Mouse (Mus musculus) adrenal gland, adult 2 months (tissue): ENCODE data around the gene Chrdl2. TPM values are rescaled to one million over a fixed set of nuclear protein-coding genes. Genes with fewer than 3 reads are reported as not detected.
"Not testable (repeated sequence)": the region's sequence is repeated elsewhere in the genome, so short reads cannot be mapped to it uniquely, and the experiment has no call there.

Experiments
- DNase-seq: peaks from one replicate; pipeline ENCODE4 v3.0.0; 2021
- long read RNA-seq: library from polyadenylated mRNA; stranded (forward); transcript quantifications from one replicate; pipeline ENCODE4 v2.0.0, GENCODE M21; 2021
- polyA plus RNA-seq: library from polyadenylated mRNA; depleted of rRNA; stranded (reverse); fragments of >200 nt; gene quantifications from 2 replicates; pipeline ENCODE4 v1.2.3, GENCODE M21; 2012; rRNA removed
- total RNA-seq, 2 experiments: library from RNA; stranded (reverse); gene quantifications; 2 replicates each; pipeline ENCODE4 v1.2.3; 2021

The Chrdl2 gene
- total RNA-seq (not detected), polyA plus RNA-seq (0.33 TPM in 1 of 2 replicates, not detected in the other)
- long read RNA-seq = 0 reads

- peak; percentile 53 for DNase-seq
Observed at GRCm38 (mm10) chr7:100005790-100006189, at the start of gene Chrdl2. Gene Chrdl2 (plus strand): TSS chr7:100006172.

DNA sequence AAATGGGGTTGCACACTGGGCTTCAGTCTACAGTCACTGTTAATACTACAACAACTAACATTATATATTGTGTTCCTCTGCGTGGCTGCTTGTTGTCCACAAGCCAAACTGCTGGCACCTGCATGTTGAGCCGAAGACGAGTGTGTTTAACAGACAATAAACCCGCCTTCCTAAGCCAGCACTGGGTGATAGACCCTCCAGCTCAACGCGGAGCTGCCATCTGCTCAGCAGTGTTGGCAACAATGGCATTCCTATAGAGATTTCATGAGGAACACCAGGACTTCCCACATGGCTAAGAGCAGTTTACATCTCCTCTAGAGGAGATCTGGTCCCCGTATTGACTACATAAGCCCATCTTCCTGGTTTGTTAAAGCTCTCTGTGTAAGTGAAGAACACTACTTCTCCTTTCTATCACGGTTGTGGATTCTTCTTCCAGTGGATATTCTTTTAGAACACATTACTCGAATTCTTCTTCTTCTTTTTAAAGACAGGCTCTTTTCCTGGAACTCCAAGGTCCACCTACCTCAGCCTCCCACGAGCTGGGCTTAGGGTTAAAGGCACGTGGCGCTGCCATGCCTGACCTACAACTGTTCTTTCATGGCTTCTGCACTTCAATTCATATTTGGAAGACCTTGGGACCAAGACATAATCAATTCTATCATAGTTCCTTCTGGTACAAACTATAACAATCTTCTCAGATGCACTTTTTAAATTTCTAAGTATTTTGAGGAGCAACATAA, 48.6 kb upstream of the Chrdl2 start:
- no peak for DNase-seq

DNA sequence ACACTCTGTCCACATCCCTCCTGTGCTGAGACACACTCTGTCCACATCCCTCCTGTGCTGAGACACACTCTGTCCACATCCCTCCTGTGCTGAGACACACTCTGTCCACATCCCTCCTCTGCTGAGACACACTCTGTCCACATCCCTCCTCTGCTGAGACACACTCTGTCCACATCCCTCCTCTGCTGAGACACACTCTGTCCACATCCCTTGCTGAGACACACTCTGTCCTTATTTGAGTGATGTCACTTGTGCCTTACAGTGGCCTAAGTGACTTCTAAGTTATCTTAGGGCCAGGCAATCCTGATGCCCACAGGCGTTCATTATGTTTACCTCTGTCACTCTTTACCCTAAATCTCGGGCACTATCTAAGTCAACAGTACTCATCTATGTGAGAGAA, 45.4 kb upstream of the Chrdl2 start:
- not testable (repeated sequence) for DNase-seq

DNA sequence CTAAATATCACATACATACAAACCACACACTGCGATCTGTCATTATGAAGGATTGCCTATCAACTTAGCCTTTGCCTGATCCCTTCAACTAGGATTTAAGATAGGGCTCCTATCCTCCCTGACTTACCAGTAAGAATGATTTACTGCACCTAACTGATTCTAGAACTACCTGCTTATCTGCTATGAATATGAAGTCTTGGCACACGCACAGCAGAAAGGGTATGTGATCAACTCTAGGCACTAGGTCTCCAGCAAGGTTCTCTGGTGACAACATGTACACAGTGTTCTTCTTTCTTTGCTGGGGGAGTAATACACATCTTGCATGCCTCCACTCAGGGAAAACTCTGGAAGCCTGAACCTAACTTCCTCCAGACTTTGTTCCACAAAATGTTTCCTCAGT, 44.5 kb upstream of the Chrdl2 start:
- no peak for DNase-seq

- DNase-seq = no peak
Observed at GRCm38 (mm10) chr7:99962536-99963236, 43.3 kb upstream of the Chrdl2 start.

DNA sequence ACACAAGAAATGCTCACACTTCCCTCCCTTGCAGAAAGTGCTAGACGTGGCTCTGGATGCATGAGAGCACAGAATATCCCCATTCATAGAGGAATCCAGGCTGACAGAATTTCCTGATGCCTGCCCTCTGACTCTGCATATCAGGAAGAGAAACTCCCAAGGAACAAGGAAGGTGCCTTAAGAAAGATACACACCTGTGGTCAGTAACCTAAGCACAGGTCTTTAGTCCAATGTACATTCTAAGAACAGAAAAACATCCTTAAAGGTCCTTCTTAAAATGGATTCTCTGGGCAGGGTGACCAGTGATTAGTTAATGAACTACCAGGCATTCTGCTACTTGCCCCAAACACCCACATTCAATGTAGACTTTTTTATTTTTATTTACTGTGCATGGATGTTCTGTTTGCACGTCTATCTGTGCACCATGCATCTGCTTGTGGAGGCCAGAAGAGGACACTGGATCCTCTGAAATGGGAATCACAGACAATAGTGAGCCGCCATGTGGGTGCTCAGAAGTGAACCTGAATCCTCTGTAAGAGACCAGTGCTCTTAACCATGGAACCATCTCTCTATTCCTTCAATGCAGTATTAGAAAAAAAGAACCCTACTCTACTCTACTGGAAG, 42.6 kb upstream of the Chrdl2 start:
- no peak for DNase-seq

- peak; percentile 48 for DNase-seq
Observed at GRCm38 (mm10) chr7:99965020-99965841, 40.7 kb upstream of the Chrdl2 start.

- no peak for DNase-seq
Observed at GRCm38 (mm10) chr7:99966011-99966721, 39.8 kb upstream of the Chrdl2 start.

DNA sequence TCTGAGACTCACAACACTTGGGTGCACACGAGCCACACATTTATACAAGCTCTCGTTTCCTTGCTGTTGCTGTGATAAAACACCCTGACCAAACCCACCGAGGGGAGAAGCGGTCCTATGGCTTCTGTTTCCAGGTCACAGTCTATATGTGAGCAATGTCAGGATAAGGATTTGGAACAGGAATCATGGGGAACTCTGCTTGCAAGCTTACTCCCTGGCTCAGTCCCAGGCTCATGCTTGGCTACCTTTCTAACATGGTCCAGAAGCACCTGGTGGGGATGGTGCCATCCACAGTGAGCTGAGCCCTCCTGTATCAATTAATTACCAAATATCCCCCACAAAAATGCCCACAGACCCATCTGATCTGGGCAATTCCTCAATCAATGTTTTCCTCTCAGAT, 36.8 kb upstream of the Chrdl2 start:
- DNase-seq = peak; percentile 0

GRCm38 (mm10) chr7:99971926-99972325, 34.0 kb upstream of the Chrdl2 start:
- DNase-seq = no peak

DNA sequence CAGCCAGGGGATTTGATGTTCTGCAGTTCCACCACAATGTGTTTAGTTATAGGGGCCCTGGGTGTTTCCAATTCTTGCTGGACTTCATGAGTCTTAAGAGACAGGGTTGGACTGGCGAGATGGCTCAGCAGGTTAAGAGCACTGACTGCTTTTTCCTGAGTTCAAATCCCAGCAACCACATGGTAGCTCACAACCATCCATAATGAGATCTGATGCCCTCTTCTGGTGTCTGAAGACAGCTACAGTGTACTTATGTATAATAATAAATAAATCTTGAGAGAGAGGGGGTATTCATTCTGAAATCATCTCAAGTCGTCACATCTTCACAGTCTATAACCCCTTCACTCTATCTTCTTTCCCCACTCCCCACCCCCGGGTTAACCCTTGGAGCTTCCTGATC, 33.1 kb upstream of the Chrdl2 start:
- DNase-seq = not testable (repeated sequence)

DNA sequence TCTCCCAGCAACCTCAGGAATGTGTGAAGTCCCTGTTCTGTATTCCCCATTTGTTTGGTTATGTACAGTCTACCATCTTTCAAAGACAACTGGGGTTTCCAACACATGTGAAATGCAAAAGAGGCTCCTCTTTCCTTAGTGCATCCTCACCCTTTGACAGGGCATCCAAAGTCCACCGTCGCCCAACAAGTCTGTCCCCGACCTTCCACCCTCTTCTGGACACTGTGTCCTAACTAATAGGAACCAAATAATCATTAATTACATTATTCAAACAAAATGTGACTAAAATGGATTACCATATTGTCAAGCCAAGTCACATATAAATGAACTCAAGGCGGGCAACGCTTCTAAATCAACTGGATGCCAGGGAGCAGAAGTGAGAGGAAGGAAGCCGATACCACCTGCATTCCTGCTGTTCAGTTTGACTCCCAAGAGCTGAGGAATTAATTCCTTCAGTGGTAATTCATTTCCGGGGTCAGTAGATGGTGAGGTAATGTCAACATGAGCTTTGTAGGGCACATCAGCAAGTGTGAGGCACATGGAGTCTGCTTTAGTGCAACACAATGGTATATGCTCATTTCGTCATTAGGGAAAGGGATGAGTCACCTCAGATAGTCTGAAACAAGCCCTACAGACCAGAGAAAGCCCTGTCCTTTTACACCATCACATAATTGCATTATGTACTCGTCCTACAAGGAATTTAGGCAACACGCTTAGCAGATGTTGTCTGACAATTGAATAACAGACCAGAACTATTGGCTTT, 31.6 kb upstream of the Chrdl2 start:
- DNase-seq = no peak

DNA sequence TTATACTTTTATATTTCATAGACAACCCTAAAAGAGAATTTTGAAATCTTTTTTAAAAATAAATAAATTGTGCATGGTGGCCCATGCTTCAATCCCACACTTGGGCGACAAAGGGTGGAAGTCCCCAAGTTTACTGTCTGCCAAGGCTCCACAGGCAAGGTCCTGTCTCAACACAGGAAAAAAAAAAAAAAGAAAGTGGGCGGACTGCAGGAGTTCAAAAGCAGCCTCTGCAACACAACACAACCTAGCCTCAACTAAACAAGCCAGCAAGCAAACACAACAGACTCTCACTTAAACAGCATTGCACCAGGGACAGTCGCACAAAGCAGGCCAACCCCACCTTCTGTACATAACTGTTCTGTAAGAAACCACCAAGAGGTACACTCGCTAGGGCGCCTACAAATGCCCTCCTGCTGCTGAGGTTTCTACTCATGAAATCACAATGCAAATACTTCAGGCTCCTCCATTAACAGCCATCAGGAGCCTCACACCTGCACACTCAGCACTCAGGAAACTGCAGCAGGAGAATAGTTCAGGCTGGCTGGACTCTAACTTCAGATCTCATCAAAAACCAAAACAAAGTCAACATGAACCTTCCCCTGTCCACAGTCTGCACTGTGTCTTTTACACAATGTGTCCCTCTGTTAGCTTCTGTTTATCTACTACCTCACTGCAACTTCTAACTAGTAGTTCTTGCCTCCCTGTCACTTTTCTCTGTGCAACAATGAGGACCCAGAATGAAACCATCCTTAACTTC, 30.0 kb upstream of the Chrdl2 start:
- DNase-seq = no peak

- no peak for DNase-seq
Observed at GRCm38 (mm10) chr7:99978041-99978440, 27.9 kb upstream of the Chrdl2 start.

- DNase-seq = no peak
Observed at GRCm38 (mm10) chr7:99979081-99979480, 26.9 kb upstream of the Chrdl2 start.

DNA sequence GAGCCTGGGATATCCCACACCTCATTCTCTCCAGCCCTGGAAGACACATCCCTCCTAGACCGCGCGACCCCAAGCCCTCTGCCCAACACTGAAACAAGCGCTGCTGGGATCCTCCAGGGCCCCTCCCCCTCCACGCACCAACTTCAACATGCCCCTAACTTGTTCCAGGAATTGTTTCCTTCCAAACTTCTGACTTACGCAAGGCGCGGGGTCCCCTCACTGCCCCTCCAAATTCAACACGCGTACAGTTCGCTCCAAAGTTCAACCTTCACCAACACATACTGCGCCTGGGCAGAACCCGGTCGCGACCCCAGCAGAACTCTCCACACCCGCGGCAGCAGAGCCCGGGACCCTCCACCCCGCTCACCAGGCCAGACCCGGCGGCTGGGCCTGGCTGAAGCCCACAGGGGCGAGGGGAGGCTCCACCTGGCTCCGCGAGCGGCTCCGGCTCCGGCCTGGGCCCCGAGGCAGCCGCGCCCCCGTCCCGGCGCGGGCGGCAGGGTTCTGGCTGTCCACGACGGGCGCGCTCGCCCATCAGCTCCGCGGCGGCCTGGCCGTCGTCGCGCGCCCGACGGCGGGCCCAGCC, 26.3 kb upstream of the Chrdl2 start:
- DNase-seq = peak; percentile 69

GRCm38 (mm10) chr7:99980132-99980591, 25.8 kb upstream of the Chrdl2 start, which contains the start of gene Rnf169:
Gene Rnf169 (minus strand): TSS chr7:99980448.
- DNase-seq = peak; percentile 95

DNA sequence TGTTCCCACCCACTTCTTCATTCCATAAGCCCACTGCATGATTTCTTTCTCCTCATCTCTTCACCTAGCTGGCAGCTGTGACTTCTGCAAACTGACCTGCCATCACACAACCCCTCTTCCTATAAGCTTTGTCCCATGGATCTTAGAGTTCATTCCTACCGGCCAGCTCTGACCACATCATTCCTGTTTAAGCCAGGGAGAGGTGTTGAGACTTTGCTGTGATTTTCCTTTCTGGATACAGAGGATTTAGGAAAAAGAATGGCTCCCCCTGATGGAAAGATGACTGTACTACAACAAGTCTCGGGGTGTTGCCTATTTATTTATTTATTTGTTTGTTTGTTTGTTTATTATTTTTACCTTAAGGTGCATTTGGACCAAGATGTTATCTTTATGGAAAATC, 24.7 kb upstream of the Chrdl2 start:
- DNase-seq = peak; percentile 32
